Mouse (Mus musculus) MEL (cell line): Measurements from ENCODE around the gene Shmt1. TPM values are rescaled to one million over a fixed set of nuclear protein-coding genes. Genes with fewer than 3 reads are reported as not detected.

Source experiments
- DNase-seq: peaks from one replicate; pipeline ENCODE4 v3.0.0; 2011; ENCODE audit warnings: low read depth, low spot score
- H3K27ac ChIP-seq: 2 replicates; pipeline ENCODE4 v1.5.1; 2012; ENCODE audit warnings: low read depth, mild to moderate bottlenecking, control low read depth, low read length, moderate library complexity; ENCODE audit not compliant: control insufficient read depth
- H3K27me3 ChIP-seq, 2 experiments: fragments of 150-350 bp in 1 of 2; sonication (generic) in 1 of 2; 2 replicates each; pipeline ENCODE4 v1.6.1; 2012; ENCODE audit warnings: low read length in 2 of 2, mild to moderate bottlenecking in 2 of 2, improper control_type of control experiment in 1 of 2, moderate library complexity in 1 of 2; ENCODE audit not compliant: insufficient read depth in 2 of 2, control insufficient read depth in 1 of 2
- H3K36me3 ChIP-seq, 2 experiments: 2 replicates each; pipeline ENCODE4 v1.6.1; 2012 to 2014; ENCODE audit warnings: low read length in 2 of 2, improper control_type of control experiment in 1 of 2, inconsistent platforms in 1 of 2, mild to moderate bottlenecking in 1 of 2; ENCODE audit not compliant: insufficient read depth in 2 of 2, control insufficient read depth in 1 of 2
- H3K4me1 ChIP-seq, 2 experiments: fragments of 150-350 bp in 1 of 2; sonication (generic) in 1 of 2; 2 replicates each; pipeline ENCODE4 v1.6.1; 2012; ENCODE audit warnings: low read length in 2 of 2, improper control_type of control experiment in 1 of 2, mild to moderate bottlenecking in 1 of 2; ENCODE audit not compliant: insufficient read depth in 2 of 2, control insufficient read depth in 1 of 2
- H3K4me3 ChIP-seq, 2 experiments: fragments of 150-350 bp in 1 of 2; sonication (generic) in 1 of 2; 2 replicates each; pipeline ENCODE4 v1.5.1; 2012; ENCODE audit warnings: low read depth in 2 of 2, low read length in 2 of 2, mild to moderate bottlenecking in 2 of 2, moderate library complexity in 2 of 2, control low read depth in 1 of 2, improper control_type of control experiment in 1 of 2; ENCODE audit not compliant: control insufficient read depth in 1 of 2, insufficient read depth in 1 of 2
- H3K79me2 ChIP-seq: 2 replicates; pipeline ENCODE4 v1.6.1; 2012; ENCODE audit warnings: mild to moderate bottlenecking, low read length, moderate library complexity; ENCODE audit not compliant: control insufficient read depth, poor library complexity, insufficient read depth
- H3K9ac ChIP-seq: 2 replicates; pipeline ENCODE4 v1.6.1; 2012; ENCODE audit warnings: low read depth, mild to moderate bottlenecking, control low read depth, low read length, moderate library complexity; ENCODE audit not compliant: control insufficient read depth, poor library complexity, severe bottlenecking
- H3K9me3 ChIP-seq: fragments of 150-350 bp; sonication (generic); replicated peaks from 2 replicates; pipeline ENCODE4 v1.6.1; 2012; ENCODE audit warnings: mild to moderate bottlenecking, low read length, improper control_type of control experiment, moderate library complexity; ENCODE audit not compliant: insufficient read depth
- CHD2 ChIP-seq: IDR thresholded peaks from 2 replicates; pipeline ENCODE4 v1.6.1; 2011; ENCODE audit warnings: low read length, improper control_type of control experiment
- CTCF ChIP-seq, 3 experiments: IDR thresholded peaks in 2 of 3; conservative IDR thresholded peaks in 1 of 3; 2 replicates each; pipeline ENCODE4 v1.5.1; 2011 to 2012; ENCODE audit warnings: low read length in 3 of 3, low read depth in 2 of 3, mild to moderate bottlenecking in 2 of 3, improper control_type of control experiment in 1 of 3, inconsistent platforms in 1 of 3, mixed read lengths in 1 of 3, moderate library complexity in 1 of 3; ENCODE audit not compliant: control insufficient read depth in 1 of 3, insufficient read depth in 1 of 3, poor library complexity in 1 of 3, severe bottlenecking in 1 of 3
- E2F4 ChIP-seq: IDR thresholded peaks from 2 replicates; pipeline ENCODE4 v1.6.1; 2011; ENCODE audit warnings: low read depth, low read length, improper control_type of control experiment, borderline replicate concordance
- EP300 ChIP-seq, 2 experiments: IDR thresholded peaks; 2 replicates each; pipeline ENCODE4 v1.6.1; 2011; ENCODE audit warnings: improper control_type of control experiment in 2 of 2, low read length in 2 of 2, low read depth in 1 of 2, mild to moderate bottlenecking in 1 of 2
- ETS1 ChIP-seq: IDR thresholded peaks from 2 replicates; pipeline ENCODE4 v1.6.1; 2012; ENCODE audit warnings: low read depth, mild to moderate bottlenecking, inconsistent platforms, low read length, improper control_type of control experiment, moderate library complexity
- GABPA ChIP-seq: IDR thresholded peaks from 2 replicates; pipeline ENCODE4 v1.6.1; 2012; ENCODE audit warnings: low read depth, mild to moderate bottlenecking, inconsistent platforms, low read length, improper control_type of control experiment, moderate library complexity
- JUND ChIP-seq: IDR thresholded peaks from 2 replicates; pipeline ENCODE4 v1.6.1; 2011; ENCODE audit warnings: low read depth, mild to moderate bottlenecking, improper control_type of control experiment, low read length
- KAT2A ChIP-seq: conservative IDR thresholded peaks from 2 replicates; pipeline ENCODE4 v1.6.1; 2012; ENCODE audit warnings: low read depth, low read length, improper control_type of control experiment, inconsistent platforms
- MEF2A ChIP-seq: IDR thresholded peaks from 2 replicates; pipeline ENCODE4 v1.6.1; 2014; ENCODE audit warnings: low read depth, mild to moderate bottlenecking, inconsistent platforms, low read length, improper control_type of control experiment; ENCODE audit not compliant: poor library complexity, insufficient replicate concordance, severe bottlenecking; ENCODE audit errors: extremely low read depth
- MXI1 ChIP-seq: IDR thresholded peaks from 2 replicates; pipeline ENCODE4 v1.6.1; 2011; ENCODE audit warnings: mild to moderate bottlenecking, low read depth, low read length, improper control_type of control experiment
- MYC ChIP-seq: IDR thresholded peaks from 2 replicates; pipeline ENCODE4 v1.6.1; 2011; ENCODE audit warnings: low read depth, mild to moderate bottlenecking, low read length, improper control_type of control experiment, moderate library complexity
- POLR2AphosphoS2 ChIP-seq: IDR thresholded peaks from 2 replicates; pipeline ENCODE4 v1.6.1; 2011; ENCODE audit warnings: low read length, improper control_type of control experiment
- RAD21 ChIP-seq: IDR thresholded peaks from 2 replicates; pipeline ENCODE4 v1.6.1; 2011; ENCODE audit warnings: mild to moderate bottlenecking, low read depth, low read length, improper control_type of control experiment
- RCOR1 ChIP-seq: IDR thresholded peaks from 2 replicates; pipeline ENCODE4 v1.6.1; 2012; ENCODE audit warnings: low read depth, mild to moderate bottlenecking, inconsistent platforms, low read length, improper control_type of control experiment
- SMC3 ChIP-seq: IDR thresholded peaks from 2 replicates; pipeline ENCODE4 v1.6.1; 2011; ENCODE audit warnings: low read depth, low read length, improper control_type of control experiment
- TAL1 ChIP-seq: IDR thresholded peaks from 2 replicates; pipeline ENCODE4 v1.6.1; 2012; ENCODE audit warnings: mild to moderate bottlenecking, inconsistent platforms, low read length, moderate library complexity, mixed read lengths
- TBP ChIP-seq: IDR thresholded peaks from 2 replicates; pipeline ENCODE4 v1.8.0; 2011; ENCODE audit warnings: low read depth, low read length, improper control_type of control experiment
- TCF12 ChIP-seq: IDR thresholded peaks from 2 replicates; pipeline ENCODE4 v1.6.1; 2014; ENCODE audit warnings: low read depth, mild to moderate bottlenecking, inconsistent platforms, low read length, improper control_type of control experiment, moderate library complexity
- USF1 ChIP-seq: IDR thresholded peaks from 2 replicates; pipeline ENCODE4 v1.6.1; 2014; ENCODE audit warnings: low read depth, mild to moderate bottlenecking, inconsistent platforms, low read length, improper control_type of control experiment, moderate library complexity
- ZKSCAN1 ChIP-seq: IDR thresholded peaks from 2 replicates; pipeline ENCODE4 v1.6.1; 2012; ENCODE audit warnings: low read depth, mild to moderate bottlenecking, inconsistent platforms, low read length, improper control_type of control experiment, moderate library complexity
- ZMIZ1 ChIP-seq: IDR thresholded peaks from 2 replicates; pipeline ENCODE4 v1.6.1; 2012; ENCODE audit warnings: low read depth, mild to moderate bottlenecking, inconsistent platforms, low read length, improper control_type of control experiment, moderate library complexity
- polyA plus RNA-seq, 2 experiments: library from polyadenylated mRNA; stranded (reverse) in 1 of 2; unstranded in 1 of 2; fragments of >175 nt in 1 of 2; fragments of >200 nt in 1 of 2; gene quantifications; 2 replicates each; pipeline versions ENCODE4 v1.2.1 to v1.2.4; 2012; ENCODE audit warnings: low replicate concordance in 2 of 2, low read depth in 1 of 2; ENCODE audit not compliant: insufficient read length in 2 of 2, insufficient read depth in 1 of 2, missing spikeins in 1 of 2
- total RNA-seq: library from RNA; depleted of rRNA; stranded (reverse); fragments of 300-350 nt; gene quantifications from 2 replicates; pipeline ENCODE4 v1.2.3, GENCODE M21; 2012

The Shmt1 gene
- total and polyA plus RNA-seq, 3 experiments, result 55.3 to 71.4 TPM; not detected in 1

GRCm38 (mm10) chr11:60828903-60829302 lies 17.4 kb upstream of the Shmt1 start:
- DNase-seq, result peak; percentile 38
- Histone ChIP-seq H3K4me3 (no peak overlapping the region), H3K27ac (no peak overlapping the region), H3K27me3 (no peaks in the 10 kb centered on the region), H3K9ac (no peak overlapping the region), H3K9me3 (no peaks in the 10 kb centered on the region), H3K36me3 (peaks cover 0 to 14% of the 10 kb centered on the region in 2 experiments; a peak in 2 of 4 replicates), H3K79me2 (peaks cover 16% of the 10 kb centered on the region), H3K4me1 (peaks cover 4 to 18% of the 10 kb centered on the region in 2 experiments; a peak in 3 of 4 replicates)
- peak; percentile 44 for TF ChIP-seq RAD21
- peak in 1 of 3 experiments; percentile 42; a peak in 2 of 6 replicates for TF ChIP-seq CTCF (IDR thresholded peaks at IDR 0.05 in 2 of 3, conservative IDR thresholded peaks at IDR 0.05 in 1 of 3; ENCODE audit: control insufficient read depth in 1 of 3, insufficient read depth in 1 of 3, low read depth in 2 of 3, low read length in 3 of 3, poor library complexity in 1 of 3, severe bottlenecking in 1 of 3)
- TF ChIP-seq E2F4, result no peak

GRCm38 (mm10) chr11:60827241-60827945 lies 15.9 kb upstream of the Shmt1 start:
- Histone ChIP-seq H3K79me2 (peaks cover 14% of the 10 kb centered on the region), H3K9ac (no peak overlapping the region), H3K36me3 (peaks cover 0 to 14% of the 10 kb centered on the region in 2 experiments; a peak in 2 of 4 replicates), H3K9me3 (no peaks in the 10 kb centered on the region), H3K27ac (no peak overlapping the region), H3K4me1 (peaks cover 4 to 18% of the 10 kb centered on the region in 2 experiments; a peak in 3 of 4 replicates), H3K27me3 (0 out of 4 replicates have a peak, but pooled peaks cover 0 to 1% of the 10 kb centered on the region in 2 experiments), H3K4me3 (no peak overlapping the region)
- TF ChIP-seq RCOR1, result peak; percentile 85
- no peak for TF ChIP-seq ZKSCAN1
- 0 out of 2 replicates have a peak, but pooled peaks have one; percentile 11 for TF ChIP-seq TCF12
- TF ChIP-seq MEF2A, result no peak
- TF ChIP-seq EP300 (IDR thresholded peaks at IDR 0.05; ENCODE audit: low read depth in 1 of 2, low read length in 2 of 2), result peak in 1 of 2 experiments; percentile 30; a peak in 1 of 4 replicates
- TF ChIP-seq KAT2A, result no peak
- no peak for TF ChIP-seq TAL1
- TF ChIP-seq MYC, result no peak
- no peak for TF ChIP-seq ZMIZ1
- peak; percentile 48 for DNase-seq

DNA sequence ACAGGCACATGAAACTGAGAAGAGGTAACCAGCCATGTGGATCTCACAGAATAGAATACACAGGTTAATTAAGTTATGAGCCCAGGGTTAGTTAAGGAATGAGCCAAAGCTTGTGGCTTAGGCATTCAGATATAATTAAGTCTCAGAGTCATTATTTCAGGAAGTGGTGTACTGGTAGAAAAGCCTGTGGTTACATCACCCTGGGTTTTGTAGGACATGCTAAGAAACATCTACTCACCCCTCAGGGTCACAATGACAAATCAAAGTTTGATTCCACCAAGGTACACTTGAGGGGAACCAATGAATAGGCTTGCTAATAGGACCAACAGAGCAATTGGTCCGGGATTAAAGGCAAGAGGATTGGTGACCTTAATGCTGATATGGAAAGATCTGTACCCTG lies 15.2 kb upstream of the Shmt1 start:
- H3K4me3 ChIP-seq, result no peak overlapping the region
- H3K27ac ChIP-seq, result 0 out of 2 replicates have a peak overlapping the region, but pooled peaks have one; percentile 9
- peaks cover 10% of the 10 kb centered on the region for H3K79me2 ChIP-seq
- peaks cover 0 to 14% of the 10 kb centered on the region in 2 experiments; a peak in 2 of 4 replicates for H3K36me3 ChIP-seq
- peak; percentile 64 for DNase-seq
- H3K9ac ChIP-seq, result no peak overlapping the region
- H3K27me3 ChIP-seq, result peaks cover 0 to 1% of the 10 kb centered on the region in 2 experiments; a peak in 1 of 4 replicates
- H3K9me3 ChIP-seq, result no peaks in the 10 kb centered on the region
- peaks cover 4 to 18% of the 10 kb centered on the region in 2 experiments; a peak in 3 of 4 replicates for H3K4me1 ChIP-seq
- TF ChIP-seq SMC3 (no peak), MYC (no peak), MEF2A (no peak), CTCF (IDR thresholded peaks at IDR 0.05 in 2 of 3, conservative IDR thresholded peaks at IDR 0.05 in 1 of 3; ENCODE audit: control insufficient read depth in 1 of 3, insufficient read depth in 1 of 3, low read depth in 2 of 3, low read length in 3 of 3, poor library complexity in 1 of 3, severe bottlenecking in 1 of 3) (no peak), ETS1 (no peak), ZKSCAN1 (no peak), TCF12 (no peak), CHD2 (no peak), TBP (no peak), MXI1 (peak; percentile 14; the same call in 1 of the 2 replicates), KAT2A (no peak), RCOR1 (peak; percentile 49; the same call in 1 of the 2 replicates), GABPA (no peak), JUND (no peak), POLR2AphosphoS2 (no peak), USF1 (no peak)
